Mouse (Mus musculus) liver, embryonic 14.5 days (tissue): ENCODE measurements around the gene Irx4. TPM values are rescaled to one million over a fixed set of nuclear protein-coding genes. Genes with fewer than 3 reads are reported as not detected.

ENCODE experiments used
- ATAC-seq: fragments of 200-750 bp; cut with Nextera tagmentation; 2 replicates; pipeline ENCODE4 v1.8.0; 2017; ENCODE audit warnings: moderate number of reproducible peaks, mild to moderate bottlenecking, moderate library complexity; ENCODE audit not compliant: insufficient read depth
- DNase-seq, 3 experiments: peaks; one replicate each; pipeline ENCODE4 v3.0.0-alpha.2; 2012 to 2013; ENCODE audit warnings: low read depth in 3 of 3, low spot score in 3 of 3
- H3K27ac ChIP-seq: fragments of 300-500 bp; sonication (generic); 2 replicates; pipeline ENCODE4 v1.5.1; 2014; ENCODE audit warnings: moderate library complexity, mild to moderate bottlenecking, control low read depth, inconsistent platforms
- H3K27me3 ChIP-seq: fragments of 300-500 bp; sonication (generic); 2 replicates; pipeline ENCODE4 v1.6.1; 2014; ENCODE audit warnings: mild to moderate bottlenecking, low read length, moderate library complexity; ENCODE audit not compliant: control insufficient read depth, insufficient read depth
- H3K36me3 ChIP-seq: fragments of 300-500 bp; sonication (generic); replicated peaks from 2 replicates; pipeline ENCODE4 v1.6.1; 2014; ENCODE audit warnings: low read depth; ENCODE audit not compliant: control insufficient read depth, insufficient read depth
- H3K4me1 ChIP-seq, 2 experiments: fragments of 200-500 bp in 1 of 2; fragments of 300-500 bp in 1 of 2; sonication (generic) in 1 of 2; replicated peaks; 2 replicates each; pipeline ENCODE4 v1.6.1; 2012 to 2014; ENCODE audit warnings: antibody characterized with exemption in 1 of 2, inconsistent platforms in 1 of 2, low read length in 1 of 2; ENCODE audit not compliant: control insufficient read depth in 2 of 2, insufficient read depth in 2 of 2
- H3K4me2 ChIP-seq: fragments of 300-500 bp; sonication (generic); 2 replicates; pipeline ENCODE4 v1.6.1; 2014; ENCODE audit warnings: low read depth, mild to moderate bottlenecking, control low read depth, moderate library complexity
- H3K4me3 ChIP-seq, 2 experiments: fragments of 200-500 bp in 1 of 2; fragments of 300-500 bp in 1 of 2; sonication (generic) in 1 of 2; 2 replicates each; pipeline ENCODE4 v1.5.1; 2012 to 2014; ENCODE audit warnings: low read depth in 2 of 2, low read length in 2 of 2, mild to moderate bottlenecking in 2 of 2, control low read depth in 1 of 2, inconsistent platforms in 1 of 2, moderate library complexity in 1 of 2; ENCODE audit not compliant: insufficient read depth in 1 of 2
- H3K9ac ChIP-seq: fragments of 300-500 bp; sonication (generic); replicated peaks from 2 replicates; pipeline ENCODE4 v1.6.1; 2014; ENCODE audit warnings: mild to moderate bottlenecking, control low read depth, moderate library complexity
- H3K9me3 ChIP-seq: fragments of 300-500 bp; sonication (generic); 2 replicates; pipeline ENCODE4 v1.6.1; 2016; ENCODE audit warnings: low read length, mixed read lengths; ENCODE audit not compliant: control insufficient read depth
- CTCF ChIP-seq: IDR thresholded peaks from 2 replicates; pipeline ENCODE4 v1.5.1; 2016; ENCODE audit warnings: antibody characterized with exemption, low read depth, control low read depth
- EP300 ChIP-seq: IDR thresholded peaks from 2 replicates; pipeline ENCODE4 v1.6.1; 2016; ENCODE audit warnings: antibody characterized with exemption, low read depth
- WGBS: fragments of 180-500 bp; shearing (Covaris S2); extraction: QIAGEN DNeasy Blood & Tissue Kit; methylation state at CpG from one replicate; pipeline ENCODE4 v1.1.7; 2014; ENCODE audit not compliant: insufficient replicate concordance; 5-methylcytosine and 5-hydroxymethylcytosine counted together
- polyA plus RNA-seq, 2 experiments: library from polyadenylated mRNA; depleted of rRNA in 1 of 2; stranded (reverse) in 1 of 2; unstranded in 1 of 2; fragments of >200 nt; fragmentation: Nextera tagmentation in 1 of 2; extraction: Ambion mirVana in 1 of 2; gene quantifications; 2 replicates each; pipeline versions ENCODE4 v1.2.1 to v1.2.3; 2012 to 2014

Irx4 gene
- polyA plus RNA-seq, 2 experiments, result not detected

DNA sequence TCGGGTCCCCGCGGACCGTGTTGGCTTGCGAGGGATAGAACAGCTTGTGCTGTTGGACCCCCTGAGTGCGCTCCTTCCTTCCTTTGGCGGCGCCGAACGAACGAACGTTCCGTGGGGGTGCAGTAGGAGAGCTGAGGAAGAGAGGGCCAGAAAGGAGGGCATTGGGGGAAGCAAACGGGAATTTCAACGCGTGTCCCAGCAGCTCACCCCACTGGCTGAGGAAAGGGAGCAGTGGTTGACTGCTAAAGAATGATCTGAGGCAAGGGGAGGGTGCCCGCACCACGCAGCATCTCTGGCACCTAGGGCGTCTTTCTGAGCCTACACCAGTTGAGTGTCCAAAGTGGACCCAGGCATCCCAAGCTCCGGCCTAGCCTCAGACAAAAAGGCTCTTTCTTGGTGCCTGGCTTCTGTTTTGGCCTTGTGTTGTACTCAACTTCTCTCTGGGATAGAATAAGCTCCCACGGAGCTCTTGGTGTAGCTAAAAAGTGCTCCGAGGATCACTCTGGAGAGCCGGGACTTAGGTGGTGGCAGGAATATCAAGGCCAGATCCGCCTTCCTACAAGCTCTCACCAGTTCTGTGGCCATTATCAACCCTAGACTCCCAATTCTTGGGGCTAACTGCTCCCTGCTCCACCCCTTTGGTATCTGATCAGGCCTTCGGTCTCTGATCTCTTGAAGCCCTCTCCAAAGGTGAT, 904 bp downstream of the Irx4 start:
- WGBS, result 4% methylated on average over 25 of the region's 25 CpGs
- H3K27ac ChIP-seq, result no peak overlapping the region
- no peaks in the 10 kb centered on the region for H3K4me1 ChIP-seq
- no peak overlapping the region for H3K4me2 ChIP-seq
- no peak for DNase-seq
- TF ChIP-seq CTCF (no peak), EP300 (no peak)
- H3K9ac ChIP-seq, result no peak overlapping the region
- H3K27me3 ChIP-seq, result peaks cover 77% of the 10 kb centered on the region
- H3K4me3 ChIP-seq, result no peak overlapping the region
- H3K36me3 ChIP-seq, result no peaks in the 10 kb centered on the region
- no peak for ATAC-seq
- H3K9me3 ChIP-seq, result no peaks in the 10 kb centered on the region

DNA sequence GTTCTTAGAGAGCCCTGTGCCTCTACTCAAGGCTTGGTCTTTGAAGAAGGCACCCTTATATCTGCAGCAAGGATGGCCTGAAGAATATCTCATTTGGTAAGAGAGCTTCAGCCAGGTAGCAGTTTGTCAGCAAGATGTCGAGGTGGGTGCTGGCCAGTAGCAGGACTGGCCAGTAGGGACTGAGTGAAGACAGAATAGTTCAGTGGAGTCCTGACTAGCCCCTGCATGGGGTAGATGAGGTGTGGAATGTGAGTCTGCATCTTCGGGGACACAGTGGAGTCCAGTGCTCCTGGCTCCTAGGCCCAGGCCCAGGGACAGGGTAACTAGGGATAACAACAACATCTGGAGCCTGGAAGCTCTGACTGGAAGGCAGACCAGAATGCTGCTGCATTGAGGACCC, 1.6 kb downstream of the Irx4 start:
- H3K4me1 ChIP-seq, result no peaks in the 10 kb centered on the region
- no peaks in the 10 kb centered on the region for H3K9me3 ChIP-seq
- ATAC-seq, result no peak
- peaks cover 84% of the 10 kb centered on the region for H3K27me3 ChIP-seq
- no peak overlapping the region for H3K27ac ChIP-seq
- no peak overlapping the region for H3K4me3 ChIP-seq
- 21% methylated on average over 2 of the region's 2 CpGs for WGBS
- DNase-seq, result no peak
- H3K36me3 ChIP-seq, result no peaks in the 10 kb centered on the region
- H3K4me2 ChIP-seq, result no peak overlapping the region
- no peak for TF ChIP-seq EP300
- no peak for TF ChIP-seq CTCF
- H3K9ac ChIP-seq, result no peak overlapping the region

DNA sequence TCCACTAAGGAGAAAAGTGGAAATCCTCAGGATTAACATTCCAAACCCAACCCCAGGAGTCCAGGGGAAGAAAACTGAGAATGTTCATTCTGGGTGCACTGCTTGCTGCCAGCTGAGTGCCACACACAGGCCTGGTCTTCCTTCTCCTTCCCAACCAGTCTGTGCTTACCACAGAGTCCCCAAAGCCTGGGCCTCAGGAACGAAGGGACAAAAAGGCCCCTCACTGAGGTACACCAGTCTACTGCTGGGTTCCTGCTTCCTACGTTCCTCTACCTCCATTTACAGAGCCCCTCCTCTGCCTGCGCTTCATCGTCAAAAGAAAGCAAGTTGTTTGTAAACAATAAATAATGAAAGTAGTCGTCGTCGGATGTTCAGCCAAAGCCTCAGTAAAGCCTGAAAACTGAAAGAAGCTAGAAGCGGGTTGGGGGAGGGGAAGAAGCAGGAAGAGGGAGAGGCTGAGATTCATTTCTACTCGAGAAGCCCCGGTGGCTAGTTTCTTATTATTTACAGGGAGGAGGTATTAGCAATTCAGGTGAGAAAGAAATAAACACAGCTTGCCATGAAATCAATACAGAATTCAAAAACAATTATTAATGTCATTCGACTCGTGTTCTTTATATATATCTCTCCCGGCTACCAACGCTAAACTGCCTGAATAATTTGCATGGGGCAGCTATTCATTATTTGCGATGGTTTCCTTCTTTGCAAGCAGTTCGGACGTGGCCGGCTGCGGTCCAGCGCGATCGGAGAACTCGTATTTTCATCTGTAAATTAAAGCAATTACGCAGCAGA, 2.3 kb downstream of the Irx4 start:
- Histone ChIP-seq H3K9ac (no peak overlapping the region), H3K27ac (no peak overlapping the region), H3K4me1 (no peaks in the 10 kb centered on the region), H3K27me3 (peaks cover 90% of the 10 kb centered on the region), H3K4me3 (no peak overlapping the region), H3K36me3 (no peaks in the 10 kb centered on the region), H3K4me2 (no peak overlapping the region), H3K9me3 (no peaks in the 10 kb centered on the region)
- no peak for DNase-seq
- no peak for TF ChIP-seq CTCF
- TF ChIP-seq EP300, result no peak
- no peak for ATAC-seq
- WGBS, result 2% methylated on average over 24 of the region's 24 CpGs

DNA sequence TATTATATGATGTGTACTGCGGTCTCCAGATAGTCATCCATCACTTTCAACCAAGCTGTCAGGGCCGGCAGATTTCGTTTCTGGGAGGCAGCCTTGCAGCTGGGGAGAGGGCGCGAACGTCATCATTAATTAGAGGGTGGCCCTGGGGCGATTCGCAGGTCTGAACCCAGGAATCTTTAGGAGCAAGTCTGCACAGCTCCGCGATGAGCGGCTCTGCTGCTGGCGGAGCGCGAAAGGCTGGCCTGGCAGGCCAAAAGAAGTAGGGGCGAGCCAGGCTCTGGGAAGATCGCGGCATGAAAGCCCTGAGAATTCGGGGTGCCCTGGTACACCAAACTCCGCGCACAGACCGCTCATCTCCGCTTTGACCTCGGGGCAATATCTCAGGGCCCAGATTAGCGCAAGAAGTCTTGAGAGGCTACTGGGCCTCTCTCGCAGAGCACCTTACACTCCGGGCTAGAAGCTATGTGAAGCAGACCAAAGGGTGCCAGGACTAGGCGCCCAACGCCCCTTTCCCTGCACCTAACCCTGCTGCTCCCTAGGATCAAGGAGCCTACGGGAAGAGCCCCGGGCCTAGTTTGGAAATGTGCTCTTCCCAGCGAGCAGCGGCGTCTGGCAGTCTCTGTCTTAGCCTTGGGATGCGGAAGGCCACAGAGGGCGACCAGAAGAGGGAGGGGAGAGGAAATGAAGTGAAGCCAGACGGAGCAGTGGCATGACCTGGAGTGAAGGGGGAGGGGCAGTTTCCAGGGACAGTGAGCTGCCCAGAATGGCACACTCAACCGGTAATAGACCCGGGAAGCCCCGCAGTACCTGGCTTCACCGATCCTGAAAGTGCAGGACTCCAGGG, 3.1 kb downstream of the Irx4 start:
- no peak overlapping the region for H3K4me2 ChIP-seq
- H3K9me3 ChIP-seq, result no peaks in the 10 kb centered on the region
- no peak overlapping the region for H3K27ac ChIP-seq
- H3K27me3 ChIP-seq, result peaks cover 95% of the 10 kb centered on the region
- no peaks in the 10 kb centered on the region for H3K4me1 ChIP-seq
- TF ChIP-seq EP300 (no peak), CTCF (no peak)
- no peak for DNase-seq
- H3K36me3 ChIP-seq, result no peaks in the 10 kb centered on the region
- WGBS, result 2% methylated on average over 40 of the region's 40 CpGs
- H3K9ac ChIP-seq, result no peak overlapping the region
- H3K4me3 ChIP-seq, result no peak overlapping the region
- no peak for ATAC-seq
